24 mouse cellular contexts compared by ENCODE assay signal in genomic region chr17:26382687-26383086, GRCm38 (mm10). TPM values are rescaled to one million over a fixed set of nuclear protein-coding genes. Genes with fewer than 3 reads are reported as not detected.
DNase-seq lines count a peak whose midpoint lies in the region; ATAC-seq and TF ChIP-seq lines count a peak whose summit lies in the region.
"Had no signal": no experiment of that assay in that cellular context is flagged by ENCODE, and none has a peak within 500 bp of the region (broad histone marks: within the 10 kb centered on the region; RNA-seq: fewer than 3 reads in every experiment).

No protein-coding gene starts in this region.

- H3K4me2 ChIP-seq in forebrain, postnatal 0 days (ENCODE audit: low read depth): no peak overlapping the region
- H3K4me2 ChIP-seq in forebrain, embryonic 11.5 days (ENCODE audit: low read depth, low read length, severe bottlenecking): no peak overlapping the region
- no peak overlapping the region for H3K4me2 ChIP-seq in heart, embryonic 13.5 days
- H3K4me2 ChIP-seq in lung, postnatal 0 days (replicated peaks; ENCODE audit: low read depth, low read length): no peak overlapping the region
- H3K4me2 ChIP-seq in stomach, embryonic 14.5 days (replicated peaks; ENCODE audit: low read depth, low read length): no peak overlapping the region
- H3K4me2 ChIP-seq: embryonic facial prominence, embryonic 13.5 days; hindbrain, embryonic 15.5 days; limb, embryonic 15.5 days; lung, embryonic 14.5 days; neural tube, embryonic 15.5 days had no signal

- no peak for TF ChIP-seq CTCF in forebrain, postnatal 0 days (IDR thresholded peaks at IDR 0.05; ENCODE audit: low read depth)
- no peak for TF ChIP-seq CTCF in lung, postnatal 0 days (IDR thresholded peaks at IDR 0.05)

- DNase-seq in forebrain, postnatal 0 days: no peak
- DNase-seq in forebrain, embryonic 11.5 days (ENCODE audit: low spot score): no peak
- DNase-seq in heart, postnatal 10 days: no peak
- peak; percentile 50 for DNase-seq in lung, postnatal 0 days (ENCODE audit: low spot score)
- DNase-seq in lung, postnatal 14 days: no peak
- DNase-seq in adipocyte (ENCODE audit: low spot score): no peak
- DNase-seq: cerebellum, adult 8-10 months; cerebellum, postnatal 36 days; embryo, embryonic 11 days; gastrocnemius, postnatal 25 days; kidney, adult 18-20 months; layer of hippocampus, adult 9-11 months; lung, embryonic 14.5 days; thymus, postnatal 14 days had no signal

- H3K9ac ChIP-seq in forebrain, postnatal 0 days: no peak overlapping the region
- H3K9ac ChIP-seq in forebrain, embryonic 11.5 days (ENCODE audit: low read length): no peak overlapping the region
- no peak overlapping the region for H3K9ac ChIP-seq in heart, embryonic 13.5 days
- no peak overlapping the region for H3K9ac ChIP-seq in lung, postnatal 0 days (replicated peaks; ENCODE audit: low read depth)
- no peak overlapping the region for H3K9ac ChIP-seq in stomach, embryonic 14.5 days (replicated peaks; ENCODE audit: low read depth, low read length)
- H3K9ac ChIP-seq: embryonic facial prominence, embryonic 13.5 days; hindbrain, embryonic 15.5 days; limb, embryonic 15.5 days; liver, embryonic 14.5 days; lung, embryonic 14.5 days; neural tube, embryonic 15.5 days had no signal

- peak overlapping the region; percentile 96 for H3K27ac ChIP-seq in forebrain, postnatal 0 days (ENCODE audit: low read depth, low read length)
- H3K27ac ChIP-seq in forebrain, embryonic 11.5 days (ENCODE audit: low read depth, low read length): no peak overlapping the region
- peak overlapping the region; percentile 13 for H3K27ac ChIP-seq in heart, embryonic 13.5 days (replicated peaks)
- H3K27ac ChIP-seq in lung, postnatal 0 days (ENCODE audit: low read length): 0 out of 2 replicates have a peak overlapping the region, but pooled peaks have one; percentile 15
- peak overlapping the region; percentile 48; the same call in 1 of the 2 replicates for H3K27ac ChIP-seq in stomach, embryonic 14.5 days (ENCODE audit: low read length)
- H3K27ac ChIP-seq: embryonic facial prominence, embryonic 13.5 days; kidney, postnatal 0 days; limb, embryonic 15.5 days; liver, embryonic 14.5 days; neural tube, embryonic 15.5 days had no signal

- H3K4me3 ChIP-seq in forebrain, postnatal 0 days (ENCODE audit: low read depth, low read length): no peak overlapping the region
- H3K4me3 ChIP-seq in forebrain, embryonic 11.5 days (ENCODE audit: low read depth, low read length): no peak overlapping the region
- no peak overlapping the region for H3K4me3 ChIP-seq in heart, embryonic 13.5 days
- H3K4me3 ChIP-seq in lung, postnatal 0 days (ENCODE audit: low read depth, low read length): no peak overlapping the region
- H3K4me3 ChIP-seq in stomach, embryonic 14.5 days (ENCODE audit: low read depth, low read length): no peak overlapping the region
- H3K4me3 ChIP-seq: embryonic facial prominence, embryonic 13.5 days; hindbrain, embryonic 15.5 days; limb, embryonic 15.5 days; neural tube, embryonic 15.5 days had no signal

- H3K9me3 ChIP-seq in forebrain, postnatal 0 days (ENCODE audit: low read length): no peaks in the 10 kb centered on the region
- H3K9me3 ChIP-seq in forebrain, embryonic 11.5 days (ENCODE audit: control insufficient read depth, low read length): no peaks in the 10 kb centered on the region
- H3K9me3 ChIP-seq in heart, embryonic 13.5 days: no peaks in the 10 kb centered on the region
- no peaks in the 10 kb centered on the region for H3K9me3 ChIP-seq in lung, postnatal 0 days (ENCODE audit: low read length)
- H3K9me3 ChIP-seq in stomach, embryonic 14.5 days (ENCODE audit: control insufficient read depth, low read depth, low read length): no peaks in the 10 kb centered on the region
- H3K9me3 ChIP-seq: embryonic facial prominence, embryonic 13.5 days; hindbrain, embryonic 15.5 days; limb, embryonic 15.5 days; neural tube, embryonic 15.5 days had no signal

- ATAC-seq in forebrain, postnatal 0 days: no peak
- ATAC-seq in forebrain, embryonic 11.5 days (replicated peaks; ENCODE audit: low FRiP score): no peak
- no peak for ATAC-seq in heart, embryonic 13.5 days (ENCODE audit: extremely low read depth, insufficient number of reproducible peaks, low FRiP score, low TSS enrichment)
- ATAC-seq in lung, postnatal 0 days: peak; percentile 52
- no peak for ATAC-seq in stomach, embryonic 14.5 days (ENCODE audit: insufficient number of reproducible peaks, insufficient read depth, low FRiP score, low read depth)
- ATAC-seq: activated CD4-positive, CD25-positive, alpha-beta regulatory T cell, adult 4 months; forebrain, embryonic 14.5 days had no signal

- TF ChIP-seq EP300 in lung, postnatal 0 days (IDR thresholded peaks at IDR 0.05): peak; percentile 61; the same call in 1 of the 2 replicates

- no peaks in the 10 kb centered on the region for H3K27me3 ChIP-seq in forebrain, postnatal 0 days (ENCODE audit: insufficient read depth, low read length)
- no peaks in the 10 kb centered on the region for H3K27me3 ChIP-seq in forebrain, embryonic 11.5 days (ENCODE audit: control insufficient read depth, insufficient read depth, low read length)
- H3K27me3 ChIP-seq in heart, embryonic 13.5 days (replicated peaks): peaks cover 7% of the 10 kb centered on the region
- no peaks in the 10 kb centered on the region for H3K27me3 ChIP-seq in lung, postnatal 0 days (replicated peaks; ENCODE audit: insufficient read depth, low read length)
- no peaks in the 10 kb centered on the region for H3K27me3 ChIP-seq in stomach, embryonic 14.5 days (ENCODE audit: control insufficient read depth, insufficient read depth, low read length)
- H3K27me3 ChIP-seq: embryonic facial prominence, embryonic 13.5 days; hindbrain, embryonic 15.5 days; limb, embryonic 15.5 days; neural tube, embryonic 15.5 days had no signal

- 70% methylated on average over 5 of the region's 5 CpGs for WGBS in forebrain, postnatal 0 days
- 84% methylated on average over 5 of the region's 5 CpGs for WGBS in forebrain, embryonic 11.5 days
- 38% methylated on average over 5 of the region's 5 CpGs for whole genome bisulfite sequencing in heart, embryonic 13.5 days
- WGBS in lung, postnatal 0 days: 49% methylated on average over 5 of the region's 5 CpGs
- 66% methylated on average over 5 of the region's 5 CpGs for WGBS in stomach, embryonic 14.5 days

- H3K4me1 ChIP-seq in forebrain, postnatal 0 days (ENCODE audit: insufficient read depth): peaks cover 20% of the 10 kb centered on the region
- H3K4me1 ChIP-seq in forebrain, embryonic 11.5 days (replicated peaks; ENCODE audit: control insufficient read depth, insufficient read depth, low read length): no peaks in the 10 kb centered on the region
- H3K4me1 ChIP-seq in heart, embryonic 13.5 days: peaks cover 45% of the 10 kb centered on the region
- peaks cover 11% of the 10 kb centered on the region for H3K4me1 ChIP-seq in lung, postnatal 0 days (ENCODE audit: insufficient read depth, low read depth, low read length)
- peaks cover 37% of the 10 kb centered on the region for H3K4me1 ChIP-seq in stomach, embryonic 14.5 days (ENCODE audit: control insufficient read depth, insufficient read depth, low read length)

- intact Hi-C loops in heart, postnatal 10 days (cut with DNase I): loop anchor here (5.0 kb wide), 1 partner anchor 35 kb away; no protein-coding TSS in a partner anchor

- H3K36me3 ChIP-seq in forebrain, postnatal 0 days (ENCODE audit: insufficient read depth): no peaks in the 10 kb centered on the region
- H3K36me3 ChIP-seq in forebrain, embryonic 11.5 days (ENCODE audit: control insufficient read depth, insufficient read depth, low read length): no peaks in the 10 kb centered on the region
- H3K36me3 ChIP-seq in heart, embryonic 13.5 days: no peaks in the 10 kb centered on the region
- no peaks in the 10 kb centered on the region for H3K36me3 ChIP-seq in lung, postnatal 0 days (ENCODE audit: insufficient read depth, low read length)
- no peaks in the 10 kb centered on the region for H3K36me3 ChIP-seq in stomach, embryonic 14.5 days (ENCODE audit: control insufficient read depth, insufficient read depth, low read length)
- H3K36me3 ChIP-seq: embryonic facial prominence, embryonic 13.5 days; hindbrain, embryonic 15.5 days; limb, embryonic 15.5 days; neural tube, embryonic 15.5 days had no signal

RNA-seq across cellular contexts. Expression of gene Neurl1b, which starts 31.9 kb away (rescaled TPM):
- 59.1 and 74.1 TPM in 2 replicates for total RNA-seq in forebrain, postnatal 0 days (2014; rRNA removed)
- 2.2 and 3.9 TPM in 2 replicates for polyA plus RNA-seq in forebrain, postnatal 0 days (2015; fragmentation: Nextera tagmentation; extraction: Ambion mirVana)
- 0.35 and 0.45 TPM in 2 replicates for polyA plus RNA-seq in forebrain, embryonic 11.5 days (2014; fragmentation: Nextera tagmentation; extraction: Ambion mirVana)
- 2.1 and 2.3 TPM in 2 replicates for polyA plus RNA-seq in heart, embryonic 13.5 days (2015; fragmentation: Nextera tagmentation; extraction: Ambion mirVana)
- total RNA-seq in heart, postnatal 10 days (2021): 10 to 100 TPM; 23.8 to 24.3 TPM
- polyA plus RNA-seq in lung, postnatal 0 days (2015; fragmentation: Nextera tagmentation; extraction: Ambion mirVana): 0.98 and 1.5 TPM in 2 replicates
- 5.0 and 6.0 TPM in 2 replicates for polyA plus RNA-seq in stomach, embryonic 14.5 days (2014; fragmentation: Nextera tagmentation; extraction: Ambion mirVana)
